Mouse (Mus musculus) stomach, embryonic 14.5 days (tissue): Measurements from ENCODE around the gene Runx3. TPM values are rescaled to one million over a fixed set of nuclear protein-coding genes. Genes with fewer than 3 reads are reported as not detected.

ENCODE experiments used
- ATAC-seq: fragments of 200-750 bp; cut with Nextera tagmentation; 2 replicates; pipeline ENCODE4 v1.8.0; 2017; ENCODE audit warnings: low read depth, moderate TSS enrichment; ENCODE audit not compliant: insufficient number of reproducible peaks, insufficient read depth, low FRiP score
- H3K27ac ChIP-seq: fragments of 300-500 bp; sonication (generic); 2 replicates; pipeline ENCODE4 v1.5.1; 2014; ENCODE audit warnings: mild to moderate bottlenecking, low read length, moderate library complexity, mixed read lengths
- H3K27me3 ChIP-seq: fragments of 300-500 bp; sonication (generic); 2 replicates; pipeline ENCODE4 v1.6.1; 2014; ENCODE audit warnings: low read length, control low read depth, mixed read lengths; ENCODE audit not compliant: control insufficient read depth, insufficient read depth
- H3K36me3 ChIP-seq: fragments of 300-500 bp; sonication (generic); 2 replicates; pipeline ENCODE4 v1.6.1; 2014; ENCODE audit warnings: mild to moderate bottlenecking, control low read depth, low read length, moderate library complexity, mixed read lengths; ENCODE audit not compliant: control insufficient read depth, insufficient read depth
- H3K4me1 ChIP-seq: fragments of 300-500 bp; sonication (generic); 2 replicates; pipeline ENCODE4 v1.6.1; 2014; ENCODE audit warnings: low read length, control low read depth, mixed read lengths; ENCODE audit not compliant: control insufficient read depth, insufficient read depth
- H3K4me2 ChIP-seq: fragments of 300-500 bp; sonication (generic); replicated peaks from 2 replicates; pipeline ENCODE4 v1.6.1; 2014; ENCODE audit warnings: low read depth, low read length, control low read depth
- H3K4me3 ChIP-seq: fragments of 300-500 bp; sonication (generic); 2 replicates; pipeline ENCODE4 v1.5.1; 2014; ENCODE audit warnings: low read depth, low read length, control low read depth
- H3K9ac ChIP-seq: fragments of 300-500 bp; sonication (generic); replicated peaks from 2 replicates; pipeline ENCODE4 v1.6.1; 2014; ENCODE audit warnings: low read depth, mild to moderate bottlenecking, control low read depth, low read length, moderate library complexity, mixed read lengths
- H3K9me3 ChIP-seq: fragments of 300-500 bp; sonication (generic); 2 replicates; pipeline ENCODE4 v1.6.1; 2016; ENCODE audit warnings: low read depth, low read length, control low read depth; ENCODE audit not compliant: control insufficient read depth
- WGBS: fragments of 180-500 bp; shearing (Covaris S2); extraction: QIAGEN DNeasy Blood & Tissue Kit; methylation state at CpG from one replicate; pipeline ENCODE4 v1.1.7; 2014; 5-methylcytosine and 5-hydroxymethylcytosine counted together
- polyA plus RNA-seq: library from polyadenylated mRNA; unstranded; fragments of >200 nt; fragmentation: Nextera tagmentation; extraction: Ambion mirVana; gene quantifications from 2 replicates; pipeline ENCODE4 v1.2.1, GENCODE M21; 2014

Gene Runx3
- polyA plus RNA-seq, 1 experiment from 2014 or later = 0.14 TPM

GRCm38 (mm10) chr4:135080641-135080920 lies 39.9 kb upstream of the Runx3 start:
- no peak for ATAC-seq
- H3K27me3 ChIP-seq = no peaks in the 10 kb centered on the region
- no peak overlapping the region for H3K9ac ChIP-seq
- H3K4me2 ChIP-seq = no peak overlapping the region
- H3K9me3 ChIP-seq = no peaks in the 10 kb centered on the region
- H3K4me3 ChIP-seq = no peak overlapping the region
- no peak overlapping the region for H3K27ac ChIP-seq
- H3K4me1 ChIP-seq = no peaks in the 10 kb centered on the region
- 59% methylated on average over 7 of the region's 7 CpGs for WGBS
- H3K36me3 ChIP-seq = no peaks in the 10 kb centered on the region

- Histone ChIP-seq H3K9me3 (no peaks in the 10 kb centered on the region), H3K36me3 (no peaks in the 10 kb centered on the region), H3K9ac (no peak overlapping the region), H3K4me2 (no peak overlapping the region), H3K4me3 (no peak overlapping the region), H3K27me3 (no peaks in the 10 kb centered on the region), H3K27ac (no peak overlapping the region), H3K4me1 (no peaks in the 10 kb centered on the region)
- WGBS = 83% methylated on average over 6 of the region's 6 CpGs
- ATAC-seq = no peak
Observed at GRCm38 (mm10) chr4:135083089-135083488, 37.4 kb upstream of the Runx3 start.

GRCm38 (mm10) chr4:135085077-135085853 lies 35.2 kb upstream of the Runx3 start:
- ATAC-seq = no peak
- H3K9ac ChIP-seq = no peak overlapping the region
- H3K4me1 ChIP-seq = no peaks in the 10 kb centered on the region
- H3K36me3 ChIP-seq = no peaks in the 10 kb centered on the region
- WGBS = 74% methylated on average over 13 of the region's 13 CpGs
- H3K4me3 ChIP-seq = no peak overlapping the region
- no peaks in the 10 kb centered on the region for H3K9me3 ChIP-seq
- H3K27me3 ChIP-seq = no peaks in the 10 kb centered on the region
- no peak overlapping the region for H3K4me2 ChIP-seq
- H3K27ac ChIP-seq = no peak overlapping the region

- Histone ChIP-seq H3K27ac (no peak overlapping the region), H3K4me3 (no peak overlapping the region), H3K9ac (no peak overlapping the region), H3K4me2 (no peak overlapping the region), H3K9me3 (no peaks in the 10 kb centered on the region), H3K36me3 (no peaks in the 10 kb centered on the region), H3K4me1 (no peaks in the 10 kb centered on the region), H3K27me3 (no peaks in the 10 kb centered on the region)
- WGBS = 80% methylated on average over 13 of the region's 13 CpGs
- no peak for ATAC-seq
Observed at GRCm38 (mm10) chr4:135090613-135091012, 29.8 kb upstream of the Runx3 start.

- no peaks in the 10 kb centered on the region for H3K4me1 ChIP-seq
- no peak for ATAC-seq
- no peak overlapping the region for H3K9ac ChIP-seq
- no peaks in the 10 kb centered on the region for H3K36me3 ChIP-seq
- no peak overlapping the region for H3K4me3 ChIP-seq
- H3K27ac ChIP-seq = no peak overlapping the region
- 21% methylated on average over 3 of the region's 3 CpGs for WGBS
- no peak overlapping the region for H3K4me2 ChIP-seq
- no peaks in the 10 kb centered on the region for H3K27me3 ChIP-seq
- H3K9me3 ChIP-seq = no peaks in the 10 kb centered on the region
Observed at GRCm38 (mm10) chr4:135092871-135093270, 27.6 kb upstream of the Runx3 start.

GRCm38 (mm10) chr4:135095693-135096092 lies 24.8 kb upstream of the Runx3 start:
- Histone ChIP-seq H3K4me1 (no peaks in the 10 kb centered on the region), H3K27me3 (no peaks in the 10 kb centered on the region), H3K9me3 (no peaks in the 10 kb centered on the region), H3K36me3 (no peaks in the 10 kb centered on the region), H3K4me3 (no peak overlapping the region), H3K27ac (no peak overlapping the region), H3K4me2 (no peak overlapping the region), H3K9ac (no peak overlapping the region)
- WGBS = 80% methylated on average over 8 of the region's 8 CpGs
- ATAC-seq = no peak

GRCm38 (mm10) chr4:135097910-135098891 lies 22.3 kb upstream of the Runx3 start:
- H3K9me3 ChIP-seq = no peaks in the 10 kb centered on the region
- no peaks in the 10 kb centered on the region for H3K36me3 ChIP-seq
- H3K27me3 ChIP-seq = no peaks in the 10 kb centered on the region
- H3K4me2 ChIP-seq = no peak overlapping the region
- H3K27ac ChIP-seq = no peak overlapping the region
- H3K9ac ChIP-seq = no peak overlapping the region
- no peak overlapping the region for H3K4me3 ChIP-seq
- no peak for ATAC-seq
- 87% methylated on average over 17 of the region's 17 CpGs for WGBS
- H3K4me1 ChIP-seq = no peaks in the 10 kb centered on the region

GRCm38 (mm10) chr4:135102019-135102740 lies 18.3 kb upstream of the Runx3 start:
- H3K4me1 ChIP-seq = no peaks in the 10 kb centered on the region
- no peak overlapping the region for H3K27ac ChIP-seq
- WGBS = 68% methylated on average over 13 of the region's 13 CpGs
- H3K27me3 ChIP-seq = no peaks in the 10 kb centered on the region
- no peak overlapping the region for H3K4me3 ChIP-seq
- H3K36me3 ChIP-seq = no peaks in the 10 kb centered on the region
- no peaks in the 10 kb centered on the region for H3K9me3 ChIP-seq
- ATAC-seq = no peak
- H3K4me2 ChIP-seq = no peak overlapping the region
- H3K9ac ChIP-seq = no peak overlapping the region
